Mouse (Mus musculus) thymus, postnatal 36 days (tissue): ENCODE measurements around the gene Acp4.
A peak's percentile ranks its signal among the peaks of the same experiment; 100 is the strongest.
"Not testable (repeated sequence)": the region's sequence is repeated elsewhere in the genome, so short reads cannot be mapped to it uniquely, and the experiment has no call there.

Experiments used
- DNase-seq, 2 experiments: peaks; one replicate each; pipeline ENCODE4 v3.0.0; 2022; ENCODE audit warnings: mixed read lengths in 2 of 2

Acp4 gene

GRCm38 (mm10) chr7:44262791-44263643 lies 5.8 kb upstream of the Acp4 start:
- peak; percentile 89 to 96 for DNase-seq

GRCm38 (mm10) chr7:44261147-44261546 lies 4.0 kb upstream of the Acp4 start, which contains the start of gene Gm15517:
Gene Gm15517 (plus strand): TSS chr7:44261447.
- DNase-seq: no peak

- no peak for DNase-seq
Observed at GRCm38 (mm10) chr7:44260410-44260809, 3.2 kb upstream of the Acp4 start.

GRCm38 (mm10) chr7:44254930-44255329 lies 2.2 kb downstream of the Acp4 start:
- no peak for DNase-seq

GRCm38 (mm10) chr7:44253023-44253616 lies 4.1 kb downstream of the Acp4 start:
- no peak for DNase-seq

GRCm38 (mm10) chr7:44250732-44251275 lies 6.4 kb downstream of the Acp4 start:
- DNase-seq: not testable (repeated sequence)

GRCm38 (mm10) chr7:44249248-44249647 lies 7.9 kb downstream of the Acp4 start:
- no peak for DNase-seq

- DNase-seq: no peak
Observed at GRCm38 (mm10) chr7:44247971-44248370, 9.2 kb downstream of the Acp4 start.

GRCm38 (mm10) chr7:44246984-44247470 lies 10.2 kb downstream of the Acp4 start:
- peak in 1 of 2 experiments; percentile 60 for DNase-seq

- DNase-seq: peak; percentile 91 to 92
Observed at GRCm38 (mm10) chr7:44246055-44246983, 10.9 kb downstream of the Acp4 start, which contains the start of the genes 1700028J19Rik and 2410002F23Rik. Gene 1700028J19Rik (minus strand): TSS chr7:44246695. Gene 2410002F23Rik (plus strand): TSS chr7:44246722.

- DNase-seq: no peak
Observed at GRCm38 (mm10) chr7:44244080-44244479, 13.1 kb downstream of the Acp4 start.

GRCm38 (mm10) chr7:44241163-44241562 lies 16.0 kb downstream of the Acp4 start:
- no peak for DNase-seq

- no peak for DNase-seq
Observed at GRCm38 (mm10) chr7:44240712-44241111, 16.5 kb downstream of the Acp4 start.

- DNase-seq: no peak
Observed at GRCm38 (mm10) chr7:44239913-44240312, 17.3 kb downstream of the Acp4 start.

GRCm38 (mm10) chr7:44235909-44236308 lies 21.3 kb downstream of the Acp4 start, which contains the start of gene Gm36864:
Gene Gm36864 (plus strand): TSS chr7:44236177.
- DNase-seq: no peak

- no peak for DNase-seq
Observed at GRCm38 (mm10) chr7:44225076-44225475, 32.1 kb downstream of the Acp4 start, which contains the start of gene Klk1. Gene Klk1 (plus strand): TSS chr7:44225360.

- not testable (repeated sequence) for DNase-seq
Observed at GRCm38 (mm10) chr7:44222335-44222734, 34.8 kb downstream of the Acp4 start.

GRCm38 (mm10) chr7:44221601-44222000 lies 35.6 kb downstream of the Acp4 start:
- DNase-seq: not testable (repeated sequence)

GRCm38 (mm10) chr7:44215645-44216044 lies 41.5 kb downstream of the Acp4 start, which contains the start of gene Klk1b5:
Gene Klk1b5 (plus strand): TSS chr7:44215945.
- no peak for DNase-seq

GRCm38 (mm10) chr7:44208307-44208706 lies 48.9 kb downstream of the Acp4 start:
- no peak for DNase-seq

- not testable (repeated sequence) for DNase-seq
Observed at GRCm38 (mm10) chr7:44207135-44207534, 50.0 kb downstream of the Acp4 start, which contains the start of gene Klk1b4. Gene Klk1b4 (plus strand): TSS chr7:44207435.
